Mouse (Mus musculus): Measurements from ENCODE around the gene Ankfn1. TPM values are rescaled to one million over a fixed set of nuclear protein-coding genes. Genes with fewer than 3 reads are reported as not detected.

The Ankfn1 gene
- polyA plus RNA-seq (2012; rRNA removed; ENCODE audit: low replicate concordance), result 0.43 and 0.52 TPM in 2 replicates

DNA sequence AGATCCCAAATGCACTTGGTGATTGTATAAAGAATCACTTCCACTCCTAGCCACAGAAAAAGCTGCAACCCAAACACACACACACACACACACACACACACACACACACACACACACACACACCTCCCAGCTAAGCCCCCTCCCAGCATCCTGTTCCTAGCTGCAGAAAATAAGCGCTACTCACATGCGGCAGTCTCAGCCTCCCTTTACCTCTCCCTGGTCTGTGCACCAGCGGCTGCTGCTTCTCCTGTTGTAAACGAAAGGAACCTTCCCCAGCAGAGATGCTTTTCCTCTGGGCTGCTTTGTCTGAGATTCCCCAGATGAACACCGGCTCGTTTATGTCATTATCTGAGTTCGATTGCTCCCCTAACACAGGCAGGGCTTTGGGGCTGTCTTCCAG, at the start of gene Ankfn1:
TSS of gene Ankfn1 (minus strand) at position 223 of the 400 bp plus-strand sequence.

Other genes starting within 250 kb of the Ankfn1 start
- 1.8 and 2.7 TPM in 2 replicates for gene Pctp, start 225.2 kb upstream of the Ankfn1 start, polyA plus RNA-seq (2012; rRNA removed; ENCODE audit: low replicate concordance)